Mouse (Mus musculus): ENCODE results near the gene Lhx3.

DNA sequence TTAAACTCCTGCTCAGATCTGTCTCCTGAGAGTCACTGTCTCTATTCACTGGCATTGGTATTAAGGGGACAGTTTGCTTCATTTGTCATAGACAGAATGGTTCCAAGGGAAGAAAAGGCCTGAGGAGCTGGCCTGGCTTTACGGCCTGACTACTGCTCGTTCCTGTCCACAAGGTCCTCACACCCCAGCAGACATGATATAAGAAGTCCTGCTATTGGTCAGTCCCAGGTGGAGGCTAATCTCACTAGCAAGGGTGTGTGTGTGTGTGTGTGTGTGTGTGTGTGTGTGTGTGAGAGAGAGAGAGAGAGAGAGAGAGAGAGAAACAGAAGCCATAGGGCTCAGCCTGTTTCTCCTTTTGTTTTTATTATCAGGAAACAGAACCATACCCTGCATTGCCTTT lies 30.9 kb downstream of the Lhx3 start:
- TF ChIP-seq POLR2A (IDR thresholded peaks at IDR 0.05; ENCODE audit: control insufficient read depth, low read depth, low read length) (no peak), CTCF (IDR thresholded peaks at IDR 0.05; ENCODE audit: control insufficient read depth, insufficient read depth, insufficient replicate concordance, low read depth, low read length) (no peak)
